Mouse (Mus musculus) right cerebral cortex, adult 2 months (tissue): ENCODE measurements around the gene Zfp433.
"Not testable (repeated sequence)": the region's sequence is repeated elsewhere in the genome, so short reads cannot be mapped to it uniquely, and the experiment has no call there.

Experiments used
- DNase-seq, 2 experiments: peaks; one replicate each; pipeline ENCODE4 v3.0.0; 2021 to 2022; ENCODE audit warnings: low spot score in 2 of 2

The Zfp433 gene

GRCm38 (mm10) chr10:81704531-81705301 lies at the start of gene Zfp433:
Gene Zfp433 (plus strand): TSS chr10:81704825.
- DNase-seq, result not testable (repeated sequence)

GRCm38 (mm10) chr10:81655178-81655577 lies 49.4 kb upstream of the Zfp433 start:
- no peak for DNase-seq

DNA sequence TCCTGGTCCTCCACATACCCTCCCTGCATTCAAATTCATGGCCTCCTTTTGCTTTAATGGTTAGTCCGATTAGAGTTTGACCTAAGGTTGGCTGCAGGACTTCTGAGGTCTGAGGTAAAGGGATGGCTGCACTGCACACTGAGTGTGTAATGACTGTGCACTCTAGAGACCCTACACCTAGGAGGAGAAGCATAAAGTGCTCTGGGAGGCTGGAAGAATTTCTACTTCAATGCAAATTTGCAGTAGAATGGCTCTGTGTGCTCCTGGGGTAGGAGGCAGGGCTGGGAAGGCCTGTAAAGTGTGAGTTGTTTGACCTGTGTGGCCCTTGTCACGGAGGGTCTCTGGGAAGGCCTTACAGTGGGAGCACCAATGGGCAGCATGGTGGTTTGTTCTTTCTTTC lies 48.5 kb upstream of the Zfp433 start:
- DNase-seq, result no peak

DNA sequence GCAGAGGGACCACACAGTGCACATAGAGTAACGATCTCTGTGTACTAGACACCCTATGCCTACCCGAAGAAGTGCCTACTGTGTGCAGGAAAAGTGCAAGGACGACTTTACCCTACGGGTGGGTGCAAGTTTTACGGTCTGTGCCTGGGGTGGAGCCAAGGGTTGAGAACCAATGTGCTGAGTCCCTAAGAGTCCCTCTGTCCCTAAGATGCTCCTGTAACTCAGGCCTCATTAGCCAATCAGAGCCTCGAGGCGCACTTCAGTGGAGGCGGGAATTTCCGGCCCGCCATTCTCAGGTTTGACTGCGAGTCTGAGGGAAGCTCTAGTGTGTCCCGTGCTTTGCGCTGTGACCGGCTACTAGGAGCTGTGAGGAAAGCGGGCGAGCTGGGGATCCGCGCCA lies 17.5 kb upstream of the Zfp433 start:
- DNase-seq, result not testable (repeated sequence)

DNA sequence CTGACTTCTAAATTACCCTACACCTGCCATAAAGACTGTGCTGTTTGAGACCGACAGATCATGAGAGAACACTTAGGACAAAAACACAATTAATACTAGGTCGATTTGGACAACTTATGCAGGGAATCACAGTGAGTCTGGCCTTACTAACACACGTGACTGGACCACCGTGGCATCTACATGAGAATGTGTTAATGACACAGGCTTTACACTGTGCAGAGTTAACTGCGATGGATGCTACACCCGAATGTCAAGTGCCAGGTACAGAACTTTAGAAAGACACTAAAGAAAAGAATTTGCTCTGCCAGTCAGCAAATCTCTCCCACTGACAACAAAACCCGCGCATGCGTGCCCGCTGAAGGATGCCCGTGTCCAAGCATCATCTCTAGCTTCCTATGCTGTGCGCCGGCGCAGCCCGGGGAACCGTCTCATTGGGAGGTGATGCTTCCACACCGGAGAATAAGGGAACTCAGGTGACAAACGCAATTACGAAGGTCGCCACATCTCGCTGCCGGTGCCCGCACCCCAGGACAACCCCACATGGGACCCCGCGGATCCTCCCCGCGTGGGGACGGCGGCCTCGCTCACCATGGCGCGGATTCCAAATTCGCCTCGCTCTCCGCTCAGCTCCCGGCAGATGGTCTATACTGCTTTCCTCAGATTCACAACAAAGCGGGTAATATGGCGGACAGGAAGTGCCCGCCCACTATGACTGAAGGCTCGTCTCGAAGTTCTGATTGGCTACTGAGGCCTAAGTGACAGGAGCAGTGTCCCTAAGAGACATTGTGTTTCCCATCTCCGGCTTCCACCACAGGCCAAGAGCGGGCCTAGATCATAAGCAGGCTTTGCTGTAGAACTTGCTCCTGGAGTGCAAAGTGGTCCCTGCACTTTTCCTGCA lies 66.1 kb downstream of the Zfp433 start, which contains the start of gene Gm3055:
Gene Gm3055 (minus strand): TSS at position 656 of the 898 bp plus-strand sequence.
- DNase-seq, result not testable (repeated sequence)

GRCm38 (mm10) chr10:81771404-81771777 lies 66.8 kb downstream of the Zfp433 start:
- not testable (repeated sequence) for DNase-seq
